Comparison of ENCODE assay signal across 22 mouse cellular contexts in the genomic region with DNA sequence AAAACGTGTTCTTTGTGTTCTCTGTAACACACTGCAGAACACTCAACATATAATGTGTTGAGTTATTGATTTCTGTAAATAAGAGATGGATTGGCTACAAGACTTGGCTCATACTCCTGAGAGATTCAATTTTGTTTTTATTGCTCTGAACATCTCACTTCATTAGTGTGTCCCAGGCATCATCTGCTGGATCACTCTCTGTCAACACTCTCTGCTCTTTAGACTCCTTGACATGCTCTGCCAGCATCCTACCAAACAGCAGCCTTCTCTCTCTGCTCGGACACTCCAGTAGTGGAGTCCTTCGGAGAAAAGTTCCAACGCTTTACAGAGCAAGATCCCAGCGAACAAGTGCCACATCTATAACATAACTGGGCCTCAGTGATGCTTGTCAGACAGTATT.
A peak's percentile ranks its signal among the peaks of the same experiment; 100 is the strongest.
DNase-seq lines count a peak whose midpoint lies in the region; ATAC-seq and TF ChIP-seq lines count a peak whose summit lies in the region.
"Had no signal": no experiment of that assay in that cellular context is flagged by ENCODE, and none has a peak within 500 bp of the region (broad histone marks: within the 10 kb centered on the region; RNA-seq: fewer than 3 reads in every experiment).

No protein-coding gene starts in this region.

- TF ChIP-seq EP300 in lung, postnatal 0 days (IDR thresholded peaks at IDR 0.05), result no peak

- H3K4me2 ChIP-seq in lung, embryonic 15.5 days, result no peak overlapping the region
- H3K4me2 ChIP-seq in lung, postnatal 0 days (replicated peaks; ENCODE audit: low read depth, low read length), result no peak overlapping the region
- H3K4me2 ChIP-seq: embryonic facial prominence, embryonic 13.5 days; embryonic facial prominence, embryonic 15.5 days; forebrain, embryonic 12.5 days had no signal

- no peaks in the 10 kb centered on the region for H3K36me3 ChIP-seq in lung, embryonic 15.5 days
- no peaks in the 10 kb centered on the region for H3K36me3 ChIP-seq in lung, postnatal 0 days (ENCODE audit: insufficient read depth, low read length)
- H3K36me3 ChIP-seq: embryonic facial prominence, embryonic 13.5 days; embryonic facial prominence, embryonic 15.5 days; forebrain, embryonic 10.5 days; forebrain, embryonic 12.5 days had no signal

- H3K27ac ChIP-seq in lung, embryonic 15.5 days, result no peak overlapping the region
- no peak overlapping the region for H3K27ac ChIP-seq in lung, postnatal 0 days (ENCODE audit: low read length)
- H3K27ac ChIP-seq: embryonic facial prominence, embryonic 13.5 days; embryonic facial prominence, embryonic 15.5 days; forebrain, embryonic 10.5 days; forebrain, embryonic 12.5 days had no signal

- H3K27me3 ChIP-seq in lung, embryonic 15.5 days, result no peaks in the 10 kb centered on the region
- no peaks in the 10 kb centered on the region for H3K27me3 ChIP-seq in lung, postnatal 0 days (replicated peaks; ENCODE audit: insufficient read depth, low read length)
- H3K27me3 ChIP-seq: embryonic facial prominence, embryonic 13.5 days; embryonic facial prominence, embryonic 15.5 days; forebrain, embryonic 12.5 days had no signal

- no peak overlapping the region for H3K4me3 ChIP-seq in lung, embryonic 15.5 days
- H3K4me3 ChIP-seq in lung, postnatal 0 days (ENCODE audit: low read depth, low read length), result no peak overlapping the region
- H3K4me3 ChIP-seq: embryonic facial prominence, embryonic 13.5 days; embryonic facial prominence, embryonic 15.5 days; erythroblast, embryonic 14.5 days; forebrain, embryonic 10.5 days; forebrain, embryonic 12.5 days had no signal

- DNase-seq in lung, adult 18-20 months, result no peak
- DNase-seq in lung, postnatal 0 days (ENCODE audit: low spot score), result peak; percentile 25
- DNase-seq in lung, postnatal 25 days (ENCODE audit: low spot score), result no peak
- DNase-seq in lung, postnatal 14 days, result peak; percentile 8
- no peak for DNase-seq in neural tube, embryonic 10.5 days (ENCODE audit: extremely low spot score, low spot score)
- DNase-seq: adrenal gland, adult 2 months; adrenal gland, postnatal 10 days; adrenal gland, postnatal 25 days; cerebellum, adult 11 months; cerebellum, adult 18-20 months; cerebellum, adult 8-10 months; cerebellum, adult 9-11 months; cerebellum, postnatal 14 days; cerebellum, postnatal 36 days; embryo, embryonic 11 days had no signal

- H3K9ac ChIP-seq in lung, embryonic 15.5 days, result no peak overlapping the region
- no peak overlapping the region for H3K9ac ChIP-seq in lung, postnatal 0 days (replicated peaks; ENCODE audit: low read depth)
- H3K9ac ChIP-seq: embryonic facial prominence, embryonic 13.5 days; embryonic facial prominence, embryonic 15.5 days; forebrain, embryonic 12.5 days had no signal

- ATAC-seq in lung, embryonic 15.5 days (ENCODE audit: borderline replicate concordance, extremely low read depth, low FRiP score, low TSS enrichment), result peak; percentile 92; the same call in 1 of the 2 replicates
- ATAC-seq in lung, postnatal 0 days, result peak; percentile 59
- ATAC-seq: forebrain, embryonic 14.5 days had no signal

- peaks cover 5% of the 10 kb centered on the region; the same call in 1 of the 2 replicates for H3K4me1 ChIP-seq in lung, embryonic 15.5 days
- H3K4me1 ChIP-seq in lung, postnatal 0 days (ENCODE audit: insufficient read depth, low read depth, low read length), result no peaks in the 10 kb centered on the region
- H3K4me1 ChIP-seq: embryonic facial prominence, embryonic 13.5 days; embryonic facial prominence, embryonic 15.5 days; forebrain, embryonic 10.5 days; forebrain, embryonic 12.5 days had no signal

- no peak for TF ChIP-seq CTCF in lung, postnatal 0 days (IDR thresholded peaks at IDR 0.05)

- 45% methylated on average over 5 of the region's 5 CpGs for WGBS in lung, embryonic 15.5 days
- WGBS in lung, postnatal 0 days, result 51% methylated on average over 5 of the region's 5 CpGs

- no peaks in the 10 kb centered on the region for H3K9me3 ChIP-seq in lung, embryonic 15.5 days
- H3K9me3 ChIP-seq in lung, postnatal 0 days (ENCODE audit: low read length), result no peaks in the 10 kb centered on the region
- H3K9me3 ChIP-seq: embryonic facial prominence, embryonic 13.5 days; embryonic facial prominence, embryonic 15.5 days; forebrain, embryonic 10.5 days; forebrain, embryonic 12.5 days had no signal

Comparison
In these comparisons a context has a peak if more than half of its experiments do, and no peak if none do; other contexts are left out.
1. DNase-seq: peak in lung, postnatal 0 days (single experiment) and lung, postnatal 14 days (single experiment); none in lung, adult 18-20 months (0 of 2), lung, postnatal 25 days (single experiment) and neural tube, embryonic 10.5 days (single experiment).